Mouse (Mus musculus) liver, postnatal 0 days (tissue): ENCODE data around the gene Smyd1.

ENCODE experiments used
- CTCF ChIP-seq: sonication (generic); IDR thresholded peaks from 2 replicates; pipeline ENCODE4 v1.5.1; 2016; ENCODE audit warnings: antibody characterized with exemption, low read depth
- EP300 ChIP-seq: IDR thresholded peaks from 2 replicates; pipeline ENCODE4 v1.6.1; 2016; ENCODE audit warnings: antibody characterized with exemption, low read depth, mild to moderate bottlenecking

- TF ChIP-seq CTCF, result no peak
- TF ChIP-seq EP300, result no peak
These were observed 117.9 kb downstream of the Smyd1 start for GRCm38 (mm10) chr6:71204166-71204565.
